Mouse (Mus musculus) heart, postnatal 0 days (tissue): Measurements from ENCODE around the gene Olfr986.

Source experiments
- CTCF ChIP-seq: IDR thresholded peaks from 2 replicates; pipeline ENCODE4 v1.5.1; 2016; ENCODE audit warnings: antibody characterized with exemption, control low read depth, low read depth
- EP300 ChIP-seq: IDR thresholded peaks from 2 replicates; pipeline ENCODE4 v1.6.1; 2016; ENCODE audit warnings: antibody characterized with exemption, low read depth

- no peak for TF ChIP-seq CTCF
- no peak for TF ChIP-seq EP300
Measured at GRCm38 (mm10) chr9:40141544-40141943, 39.2 kb upstream of the Olfr986 start.
